Mouse (Mus musculus): ENCODE measurements around the gene Caln1. TPM values are rescaled to one million over a fixed set of nuclear protein-coding genes. Genes with fewer than 3 reads are reported as not detected.

Caln1 gene
- polyA plus RNA-seq, 1 experiment from 2014 or later: not detected

- no peak for ATAC-seq (replicated peaks; ENCODE audit: low FRiP score)
- Histone ChIP-seq H3K4me2 (no peak overlapping the region), H3K4me3 (ENCODE audit: low read depth, low read length) (no peak overlapping the region), H3K27me3 (replicated peaks; ENCODE audit: control insufficient read depth, insufficient read depth, low read length) (no peaks in the 10 kb centered on the region), H3K36me3 (ENCODE audit: control insufficient read depth, insufficient read depth, low read length) (no peaks in the 10 kb centered on the region), H3K9ac (ENCODE audit: low read depth, low read length) (no peak overlapping the region), H3K9me3 (ENCODE audit: control insufficient read depth, low read length) (no peaks in the 10 kb centered on the region; the same call in 1 of the 2 replicates), H3K27ac (ENCODE audit: low read depth, low read length) (no peak overlapping the region), H3K4me1 (replicated peaks; ENCODE audit: control insufficient read depth, insufficient read depth, low read length) (no peaks in the 10 kb centered on the region)
- WGBS: 56% methylated on average over 1 of the region's 1 CpGs
- DNase-seq (ENCODE audit: low spot score): no peak
These were observed 35.9 kb downstream of the Caln1 start for GRCm38 (mm10) chr5:130405201-130405600.

- Histone ChIP-seq H3K4me1 (replicated peaks; ENCODE audit: control insufficient read depth, insufficient read depth, low read length) (no peaks in the 10 kb centered on the region), H3K27me3 (replicated peaks; ENCODE audit: control insufficient read depth, insufficient read depth, low read length) (no peaks in the 10 kb centered on the region), H3K4me2 (no peak overlapping the region), H3K9me3 (ENCODE audit: control insufficient read depth, low read length) (peaks cover 4% of the 10 kb centered on the region; the same call in 1 of the 2 replicates), H3K27ac (ENCODE audit: low read depth, low read length) (no peak overlapping the region), H3K36me3 (ENCODE audit: control insufficient read depth, insufficient read depth, low read length) (no peaks in the 10 kb centered on the region), H3K9ac (ENCODE audit: low read depth, low read length) (no peak overlapping the region), H3K4me3 (ENCODE audit: low read depth, low read length) (no peak overlapping the region)
- DNase-seq (ENCODE audit: low spot score): no peak
- no peak for ATAC-seq (replicated peaks; ENCODE audit: low FRiP score)
- WGBS: 86% methylated on average over 6 of the region's 6 CpGs
These were observed 40.5 kb downstream of the Caln1 start for GRCm38 (mm10) chr5:130409706-130410105.

- Histone ChIP-seq H3K4me1 (replicated peaks; ENCODE audit: control insufficient read depth, insufficient read depth, low read length) (no peaks in the 10 kb centered on the region), H3K27ac (ENCODE audit: low read depth, low read length) (no peak overlapping the region), H3K27me3 (replicated peaks; ENCODE audit: control insufficient read depth, insufficient read depth, low read length) (no peaks in the 10 kb centered on the region), H3K4me2 (no peak overlapping the region), H3K9ac (ENCODE audit: low read depth, low read length) (no peak overlapping the region), H3K36me3 (ENCODE audit: control insufficient read depth, insufficient read depth, low read length) (no peaks in the 10 kb centered on the region), H3K4me3 (ENCODE audit: low read depth, low read length) (no peak overlapping the region), H3K9me3 (ENCODE audit: control insufficient read depth, low read length) (peaks cover 4% of the 10 kb centered on the region; the same call in 1 of the 2 replicates)
- DNase-seq (ENCODE audit: low spot score) (no peak), ATAC-seq (replicated peaks; ENCODE audit: low FRiP score) (no peak)
- 89% methylated on average over 17 of the region's 17 CpGs for WGBS
These were observed 42.3 kb downstream of the Caln1 start for GRCm38 (mm10) chr5:130411516-130411915.

GRCm38 (mm10) chr5:130447438-130447837, 78.2 kb downstream of the Caln1 start:
- WGBS: 39% methylated on average over 6 of the region's 6 CpGs
- Histone ChIP-seq H3K9me3 (ENCODE audit: control insufficient read depth, low read length) (no peaks in the 10 kb centered on the region), H3K4me2 (no peak overlapping the region), H3K4me1 (replicated peaks; ENCODE audit: control insufficient read depth, insufficient read depth, low read length) (no peaks in the 10 kb centered on the region), H3K36me3 (ENCODE audit: control insufficient read depth, insufficient read depth, low read length) (no peaks in the 10 kb centered on the region), H3K27me3 (replicated peaks; ENCODE audit: control insufficient read depth, insufficient read depth, low read length) (peaks cover 33% of the 10 kb centered on the region), H3K4me3 (ENCODE audit: low read depth, low read length) (no peak overlapping the region), H3K9ac (ENCODE audit: low read depth, low read length) (no peak overlapping the region), H3K27ac (ENCODE audit: low read depth, low read length) (no peak overlapping the region)
- DNase-seq (ENCODE audit: low spot score): no peak
- ATAC-seq (replicated peaks; ENCODE audit: low FRiP score): no peak

- 3% methylated on average over 20 of the region's 20 CpGs for WGBS
- H3K27me3 ChIP-seq (replicated peaks; ENCODE audit: control insufficient read depth, insufficient read depth, low read length): peaks cover 33% of the 10 kb centered on the region
- H3K9ac ChIP-seq (ENCODE audit: low read depth, low read length): no peak overlapping the region
- ATAC-seq (replicated peaks; ENCODE audit: low FRiP score) (no peak), DNase-seq (ENCODE audit: low spot score) (no peak)
- peak overlapping the region; percentile 55 for H3K4me2 ChIP-seq
- H3K36me3 ChIP-seq (ENCODE audit: control insufficient read depth, insufficient read depth, low read length): no peaks in the 10 kb centered on the region
- no peaks in the 10 kb centered on the region for H3K4me1 ChIP-seq (replicated peaks; ENCODE audit: control insufficient read depth, insufficient read depth, low read length)
- H3K27ac ChIP-seq (ENCODE audit: low read depth, low read length): no peak overlapping the region
- no peaks in the 10 kb centered on the region for H3K9me3 ChIP-seq (ENCODE audit: control insufficient read depth, low read length)
- H3K4me3 ChIP-seq (ENCODE audit: low read depth, low read length): peak overlapping the region; percentile 35
These were observed 79.2 kb downstream of the Caln1 start for GRCm38 (mm10) chr5:130448491-130448890.

GRCm38 (mm10) chr5:130448931-130449856, 79.9 kb downstream of the Caln1 start:
- H3K27me3 ChIP-seq (replicated peaks; ENCODE audit: control insufficient read depth, insufficient read depth, low read length): peaks cover 33% of the 10 kb centered on the region

GRCm38 (mm10) chr5:130450031-130450541, 80.8 kb downstream of the Caln1 start:
- Histone ChIP-seq H3K4me3 (ENCODE audit: low read depth, low read length) (no peak overlapping the region), H3K9me3 (ENCODE audit: control insufficient read depth, low read length) (no peaks in the 10 kb centered on the region), H3K4me2 (no peak overlapping the region), H3K4me1 (replicated peaks; ENCODE audit: control insufficient read depth, insufficient read depth, low read length) (no peaks in the 10 kb centered on the region), H3K36me3 (ENCODE audit: control insufficient read depth, insufficient read depth, low read length) (no peaks in the 10 kb centered on the region), H3K27me3 (replicated peaks; ENCODE audit: control insufficient read depth, insufficient read depth, low read length) (peaks cover 33% of the 10 kb centered on the region), H3K9ac (ENCODE audit: low read depth, low read length) (no peak overlapping the region), H3K27ac (ENCODE audit: low read depth, low read length) (no peak overlapping the region)
- ATAC-seq (replicated peaks; ENCODE audit: low FRiP score): no peak
- DNase-seq (ENCODE audit: low spot score): no peak
- WGBS: 8% methylated on average over 14 of the region's 14 CpGs

More at GRCm38 (mm10) chr5:130448931-130449856, 79.9 kb downstream of the Caln1 start:
- WGBS: 4% methylated on average over 74 of the region's 77 CpGs
- H3K4me2 ChIP-seq: peak overlapping the region; percentile 55
- ATAC-seq (replicated peaks; ENCODE audit: low FRiP score): no peak; the same call in 1 of the 2 replicates
- H3K4me1 ChIP-seq (replicated peaks; ENCODE audit: control insufficient read depth, insufficient read depth, low read length): no peaks in the 10 kb centered on the region
- no peaks in the 10 kb centered on the region for H3K9me3 ChIP-seq (ENCODE audit: control insufficient read depth, low read length)
- H3K4me3 ChIP-seq (ENCODE audit: low read depth, low read length): peak overlapping the region; percentile 35
- no peak overlapping the region for H3K27ac ChIP-seq (ENCODE audit: low read depth, low read length)
- H3K9ac ChIP-seq (ENCODE audit: low read depth, low read length): no peak overlapping the region
- no peaks in the 10 kb centered on the region for H3K36me3 ChIP-seq (ENCODE audit: control insufficient read depth, insufficient read depth, low read length)
- DNase-seq (ENCODE audit: low spot score): peak; percentile 37

GRCm38 (mm10) chr5:130458076-130458475, 88.8 kb downstream of the Caln1 start:
- ATAC-seq (replicated peaks; ENCODE audit: low FRiP score) (no peak), DNase-seq (ENCODE audit: low spot score) (no peak)
- Histone ChIP-seq H3K36me3 (ENCODE audit: control insufficient read depth, insufficient read depth, low read length) (no peaks in the 10 kb centered on the region), H3K4me2 (no peak overlapping the region), H3K27me3 (replicated peaks; ENCODE audit: control insufficient read depth, insufficient read depth, low read length) (no peaks in the 10 kb centered on the region), H3K9ac (ENCODE audit: low read depth, low read length) (no peak overlapping the region), H3K4me3 (ENCODE audit: low read depth, low read length) (no peak overlapping the region), H3K4me1 (replicated peaks; ENCODE audit: control insufficient read depth, insufficient read depth, low read length) (no peaks in the 10 kb centered on the region), H3K27ac (ENCODE audit: low read depth, low read length) (no peak overlapping the region), H3K9me3 (ENCODE audit: control insufficient read depth, low read length) (no peaks in the 10 kb centered on the region)
- 88% methylated on average over 7 of the region's 7 CpGs for WGBS

All from liver, embryonic 11.5 days (tissue).